Mouse (Mus musculus): ENCODE measurements around the gene Igflr1.

- TF ChIP-seq CTCF (IDR thresholded peaks at IDR 0.05), result no peak
- no peak for TF ChIP-seq POLR2A (IDR thresholded peaks at IDR 0.05; ENCODE audit: insufficient read depth, low read depth, low read length)
Observed at GRCm38 (mm10) chr7:30615049-30615760, 50.0 kb downstream of the Igflr1 start.

Measured in heart, adult 2 months (tissue).